24 mouse cellular contexts compared by ENCODE assay signal in genomic region chr5:52604582-52605041, GRCm38 (mm10). TPM values are rescaled to one million over a fixed set of nuclear protein-coding genes. Genes with fewer than 3 reads are reported as not detected.
A peak's percentile ranks its signal among the peaks of the same experiment; 100 is the strongest.
DNase-seq lines count a peak whose midpoint lies in the region; ATAC-seq and TF ChIP-seq lines count a peak whose summit lies in the region.
"Had no signal": no experiment of that assay in that cellular context is flagged by ENCODE, and none has a peak within 500 bp of the region (broad histone marks: within the 10 kb centered on the region; RNA-seq: fewer than 3 reads in every experiment).

No protein-coding gene starts in this region.

- H3K9ac ChIP-seq in embryonic facial prominence, embryonic 15.5 days, result no peak overlapping the region
- no peak overlapping the region for H3K9ac ChIP-seq in limb, embryonic 13.5 days
- H3K9ac ChIP-seq: hindbrain, embryonic 15.5 days; liver, embryonic 15.5 days; midbrain, embryonic 15.5 days had no signal

- peak overlapping the region; percentile 68 for H3K27ac ChIP-seq in embryonic facial prominence, embryonic 15.5 days (replicated peaks)
- no peak overlapping the region; the same call in 1 of the 2 replicates for H3K27ac ChIP-seq in limb, embryonic 13.5 days
- H3K27ac ChIP-seq in thymus, adult 2 months (ENCODE audit: control insufficient read depth, insufficient read depth, low read length), result no peak overlapping the region
- H3K27ac ChIP-seq: hindbrain, embryonic 15.5 days; liver, embryonic 15.5 days; midbrain, embryonic 15.5 days had no signal

- H3K4me1 ChIP-seq in embryonic facial prominence, embryonic 15.5 days, result peaks cover 15% of the 10 kb centered on the region
- H3K4me1 ChIP-seq in limb, embryonic 13.5 days, result peaks cover 18% of the 10 kb centered on the region
- H3K4me1 ChIP-seq in thymus, adult 2 months (replicated peaks; ENCODE audit: control insufficient read depth, insufficient read depth, low read length), result peaks cover 1% of the 10 kb centered on the region
- H3K4me1 ChIP-seq: hindbrain, embryonic 15.5 days; liver, embryonic 15.5 days; midbrain, embryonic 15.5 days had no signal

- 17% methylated on average over 6 of the region's 6 CpGs for WGBS in embryonic facial prominence, embryonic 15.5 days
- WGBS in limb, embryonic 13.5 days, result 9% methylated on average over 6 of the region's 6 CpGs
- 85% methylated on average over 6 of the region's 6 CpGs for WGBS in thymus, adult 2 months

- TF ChIP-seq POLR2A in thymus, adult 2 months (IDR thresholded peaks at IDR 0.05; ENCODE audit: control insufficient read depth, extremely low read depth, insufficient read depth, low read length, poor library complexity), result no peak

- H3K9me3 ChIP-seq in embryonic facial prominence, embryonic 15.5 days (replicated peaks), result 0 out of 2 replicates have a peak, but pooled peaks cover 6% of the 10 kb centered on the region
- H3K9me3 ChIP-seq in limb, embryonic 13.5 days, result peaks cover 15% of the 10 kb centered on the region; the same call in 1 of the 2 replicates
- H3K9me3 ChIP-seq: heart, embryonic 10.5 days; liver, embryonic 15.5 days; midbrain, embryonic 15.5 days had no signal

- TF ChIP-seq CTCF in thymus, adult 2 months (IDR thresholded peaks at IDR 0.05; ENCODE audit: borderline replicate concordance, control insufficient read depth, extremely low read depth, insufficient read depth, low read length, poor library complexity), result no peak

- no peaks in the 10 kb centered on the region for H3K27me3 ChIP-seq in embryonic facial prominence, embryonic 15.5 days
- peaks cover 53% of the 10 kb centered on the region for H3K27me3 ChIP-seq in limb, embryonic 13.5 days
- no peaks in the 10 kb centered on the region for H3K27me3 ChIP-seq in thymus, adult 2 months (ENCODE audit: control insufficient read depth, insufficient read depth, low read length)
- H3K27me3 ChIP-seq: hindbrain, embryonic 15.5 days; liver, embryonic 15.5 days; midbrain, embryonic 15.5 days had no signal

- H3K4me2 ChIP-seq in embryonic facial prominence, embryonic 15.5 days (replicated peaks), result no peak overlapping the region
- H3K4me2 ChIP-seq in limb, embryonic 13.5 days (replicated peaks), result 0 out of 2 replicates have a peak overlapping the region, but pooled peaks have one; percentile 4
- H3K4me2 ChIP-seq: hindbrain, embryonic 15.5 days; liver, embryonic 15.5 days; midbrain, embryonic 15.5 days had no signal

- no peak overlapping the region for H3K4me3 ChIP-seq in embryonic facial prominence, embryonic 15.5 days (replicated peaks)
- H3K4me3 ChIP-seq in limb, embryonic 13.5 days, result no peak overlapping the region
- no peak overlapping the region for H3K4me3 ChIP-seq in thymus, adult 2 months (ENCODE audit: control insufficient read depth, insufficient read depth, low read length)
- H3K4me3 ChIP-seq: erythroblast, embryonic 14.5 days; heart, embryonic 10.5 days; hindbrain, embryonic 15.5 days; liver, embryonic 15.5 days; midbrain, embryonic 15.5 days had no signal

- ATAC-seq in embryonic facial prominence, embryonic 15.5 days (ENCODE audit: insufficient number of reproducible peaks, low FRiP score, low TSS enrichment, low read depth), result peak; percentile 79
- ATAC-seq in limb, embryonic 13.5 days (ENCODE audit: low FRiP score, low read depth), result peak; percentile 87
- ATAC-seq: forebrain, embryonic 16.5 days; lung, postnatal 0 days; midbrain, embryonic 15.5 days had no signal

- no peaks in the 10 kb centered on the region for H3K36me3 ChIP-seq in embryonic facial prominence, embryonic 15.5 days
- H3K36me3 ChIP-seq in limb, embryonic 13.5 days, result no peaks in the 10 kb centered on the region
- H3K36me3 ChIP-seq in thymus, adult 2 months (ENCODE audit: control insufficient read depth, insufficient read depth, low read length), result no peaks in the 10 kb centered on the region
- H3K36me3 ChIP-seq: heart, embryonic 10.5 days; hindbrain, embryonic 15.5 days; liver, embryonic 15.5 days; midbrain, embryonic 15.5 days had no signal

- peak; percentile 24 for DNase-seq in adrenal gland, postnatal 14 days
- DNase-seq in adrenal gland, postnatal 36 days, result no peak
- DNase-seq in 3T3-L1 (ENCODE audit: low read depth, low spot score) (peak; percentile 29), liver (no peak)
- DNase-seq in frontal cortex, postnatal 10 days (ENCODE audit: low spot score in 2 of 2), result no peak
- no peak for DNase-seq in thymus, adult 2 months
- DNase-seq: adrenal gland, adult 8-10 months; cerebellum, adult 2 months; gastrocnemius, postnatal 25 days; kidney, adult 2 months; kidney, postnatal 36 days; retina, postnatal 1 day; thymus, postnatal 14 days had no signal

RNA-seq across cellular contexts. Expression of gene Lgi2, which starts 38.4 kb away (rescaled TPM):
- 1.1 and 1.3 TPM in 2 replicates for total RNA-seq in adrenal gland, postnatal 14 days (2021)
- 1 to 10 TPM; 1.1 to 2.4 TPM for total RNA-seq in adrenal gland, postnatal 36 days (2021)
- 7.5 and 7.6 TPM in 2 replicates for polyA plus RNA-seq in embryonic facial prominence, embryonic 15.5 days (2015; fragmentation: Nextera tagmentation; extraction: Ambion mirVana)
- 2.4 and 2.8 TPM in 2 replicates for polyA plus RNA-seq in limb, embryonic 13.5 days (2015; fragmentation: Nextera tagmentation; extraction: Ambion mirVana)
- polyA plus RNA-seq in thymus, adult 2 months (2012; rRNA removed), result 0.38 and 0.85 TPM in 2 replicates
- total RNA-seq: common myeloid progenitor, adult 5-6 weeks; MEL had no signal
- polyA plus RNA-seq: erythroblast, embryonic 14.5 days had no signal

Comparison
In these comparisons a context has a peak if more than half of its experiments do, and no peak if none do; other contexts are left out.
1. DNase-seq: peak in adrenal gland, postnatal 14 days (single experiment) and 3T3-L1 (single experiment); none in adrenal gland, postnatal 36 days (0 of 2), liver (single experiment), frontal cortex, postnatal 10 days (0 of 2) and thymus, adult 2 months (single experiment).